Mouse (Mus musculus) midbrain, embryonic 11.5 days (tissue): ENCODE measurements around the gene Prune2. TPM values are rescaled to one million over a fixed set of nuclear protein-coding genes. Genes with fewer than 3 reads are reported as not detected.
A peak's percentile ranks its signal among the peaks of the same experiment; 100 is the strongest.

Source experiments
- ATAC-seq: fragments of 200-750 bp; cut with Nextera tagmentation; 2 replicates; pipeline ENCODE4 v1.8.0; 2017; ENCODE audit warnings: moderate TSS enrichment, moderate library complexity; ENCODE audit not compliant: low FRiP score
- DNase-seq: peaks from one replicate; pipeline ENCODE4 v3.0.0; 2015; ENCODE audit warnings: low spot score; ENCODE audit errors: missing footprints
- H3K27ac ChIP-seq: fragments of 300-500 bp; sonication (generic); 2 replicates; pipeline ENCODE4 v1.5.1; 2014; ENCODE audit warnings: low read depth, low read length
- H3K27me3 ChIP-seq: fragments of 300-500 bp; sonication (generic); 2 replicates; pipeline ENCODE4 v1.6.1; 2014; ENCODE audit warnings: mild to moderate bottlenecking, low read length, moderate library complexity, mixed read lengths; ENCODE audit not compliant: control insufficient read depth, insufficient read depth
- H3K36me3 ChIP-seq: fragments of 300-500 bp; sonication (generic); 2 replicates; pipeline ENCODE4 v1.6.1; 2014; ENCODE audit warnings: mild to moderate bottlenecking, low read length, moderate library complexity, mixed read lengths; ENCODE audit not compliant: control insufficient read depth, insufficient read depth
- H3K4me1 ChIP-seq: fragments of 300-500 bp; sonication (generic); 2 replicates; pipeline ENCODE4 v1.6.1; 2014; ENCODE audit warnings: low read length; ENCODE audit not compliant: control insufficient read depth, insufficient read depth
- H3K4me2 ChIP-seq: fragments of 300-500 bp; sonication (generic); 2 replicates; pipeline ENCODE4 v1.6.1; 2014; ENCODE audit warnings: mild to moderate bottlenecking, moderate library complexity
- H3K4me3 ChIP-seq: fragments of 300-500 bp; sonication (generic); 2 replicates; pipeline ENCODE4 v1.5.1; 2014; ENCODE audit warnings: low read depth, low read length
- H3K9ac ChIP-seq: fragments of 300-500 bp; sonication (generic); 2 replicates; pipeline ENCODE4 v1.6.1; 2014; ENCODE audit warnings: low read length
- H3K9me3 ChIP-seq: fragments of 300-500 bp; sonication (generic); 2 replicates; pipeline ENCODE4 v1.6.1; 2016; ENCODE audit warnings: low read length; ENCODE audit not compliant: control insufficient read depth
- WGBS: fragments of 180-500 bp; shearing (Covaris S2); extraction: QIAGEN DNeasy Blood & Tissue Kit; methylation state at CpG from one replicate; pipeline ENCODE4 v1.1.7; 2014; 5-methylcytosine and 5-hydroxymethylcytosine counted together
- polyA plus RNA-seq: library from polyadenylated mRNA; unstranded; fragments of >200 nt; fragmentation: Nextera tagmentation; extraction: Ambion mirVana; gene quantifications from 2 replicates; pipeline ENCODE4 v1.2.1, GENCODE M21; 2014

The Prune2 gene
- polyA plus RNA-seq, 1 experiment from 2014 or later: 1.6 TPM

DNA sequence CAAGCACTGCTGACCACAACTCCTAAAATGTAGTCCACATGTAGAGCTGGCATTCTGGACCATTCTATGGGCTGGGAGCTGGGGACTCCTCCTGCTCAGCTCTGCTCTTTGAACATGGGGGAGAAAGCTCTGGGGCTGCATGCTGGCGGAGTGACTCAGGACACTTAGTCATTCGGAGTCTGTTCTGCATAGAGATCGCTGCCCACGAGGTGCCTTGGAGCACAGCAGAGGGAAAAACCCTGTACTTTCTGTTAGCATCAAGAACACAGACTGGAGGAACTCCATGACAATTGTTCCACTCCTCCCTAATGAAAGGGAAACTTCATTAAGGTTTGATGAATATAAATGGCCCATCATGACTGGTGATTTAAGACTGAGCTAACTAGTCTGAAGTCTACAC is 68.8 kb downstream of the Prune2 start:
- Histone ChIP-seq H3K9me3 (no peaks in the 10 kb centered on the region), H3K36me3 (no peaks in the 10 kb centered on the region), H3K27ac (no peak overlapping the region), H3K4me1 (peaks cover 5% of the 10 kb centered on the region; the same call in 1 of the 2 replicates), H3K27me3 (no peaks in the 10 kb centered on the region), H3K4me3 (no peak overlapping the region), H3K4me2 (no peak overlapping the region), H3K9ac (no peak overlapping the region)
- 86% methylated on average over 4 of the region's 4 CpGs for WGBS
- ATAC-seq (no peak), DNase-seq (no peak)

DNA sequence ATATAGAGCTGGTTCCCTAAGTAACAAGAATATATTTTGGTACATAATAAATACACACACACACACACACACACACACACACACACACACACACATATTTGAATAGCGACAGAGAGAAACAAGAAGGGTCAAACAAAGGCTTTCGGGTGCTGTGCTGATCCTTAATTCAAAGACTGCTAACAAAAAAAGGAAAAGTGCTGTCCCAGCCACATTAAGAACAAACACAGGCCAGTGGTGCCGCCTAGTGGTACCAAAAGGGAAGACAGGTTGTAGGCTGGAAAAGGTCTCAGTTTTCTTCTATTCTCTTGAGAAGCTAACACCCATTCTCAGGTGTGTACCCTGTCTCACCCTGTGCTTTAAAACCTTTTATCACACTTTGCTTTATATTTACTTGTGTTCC is 74.4 kb downstream of the Prune2 start:
- no peak overlapping the region for H3K9ac ChIP-seq
- ATAC-seq (peak; percentile 72; the same call in 1 of the 2 replicates), DNase-seq (peak; percentile 95)
- no peak overlapping the region for H3K4me3 ChIP-seq
- no peak overlapping the region for H3K27ac ChIP-seq
- H3K36me3 ChIP-seq: no peaks in the 10 kb centered on the region
- H3K27me3 ChIP-seq: no peaks in the 10 kb centered on the region
- peaks cover 5% of the 10 kb centered on the region; the same call in 1 of the 2 replicates for H3K4me1 ChIP-seq
- H3K9me3 ChIP-seq: no peaks in the 10 kb centered on the region
- no peak overlapping the region for H3K4me2 ChIP-seq
- WGBS: 7% methylated on average over 3 of the region's 3 CpGs

DNA sequence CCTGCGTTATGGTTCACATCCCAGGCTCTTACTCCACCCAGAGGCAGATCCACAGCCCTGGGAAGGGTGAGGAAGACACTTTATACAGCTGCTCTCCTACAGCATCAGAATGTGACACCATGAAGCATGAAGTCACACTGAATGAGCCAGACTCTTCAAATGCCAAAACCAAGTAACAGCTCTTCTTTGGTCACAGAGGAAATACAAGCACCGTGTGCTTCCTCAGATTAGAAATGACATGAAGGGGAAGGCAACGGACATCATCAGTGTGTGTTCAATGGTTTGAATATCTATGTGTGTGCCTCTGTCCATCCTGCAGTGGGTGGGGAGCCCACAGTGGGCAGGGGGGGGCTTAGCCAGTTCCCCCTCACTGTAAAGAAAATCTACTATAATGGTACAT is 76.4 kb downstream of the Prune2 start:
- Histone ChIP-seq H3K4me2 (no peak overlapping the region), H3K27ac (no peak overlapping the region), H3K9me3 (no peaks in the 10 kb centered on the region), H3K4me3 (no peak overlapping the region), H3K9ac (no peak overlapping the region), H3K27me3 (no peaks in the 10 kb centered on the region), H3K36me3 (no peaks in the 10 kb centered on the region), H3K4me1 (peaks cover 5% of the 10 kb centered on the region; the same call in 1 of the 2 replicates)
- no peak for ATAC-seq
- WGBS: 78% methylated on average over 3 of the region's 3 CpGs
- no peak for DNase-seq

DNA sequence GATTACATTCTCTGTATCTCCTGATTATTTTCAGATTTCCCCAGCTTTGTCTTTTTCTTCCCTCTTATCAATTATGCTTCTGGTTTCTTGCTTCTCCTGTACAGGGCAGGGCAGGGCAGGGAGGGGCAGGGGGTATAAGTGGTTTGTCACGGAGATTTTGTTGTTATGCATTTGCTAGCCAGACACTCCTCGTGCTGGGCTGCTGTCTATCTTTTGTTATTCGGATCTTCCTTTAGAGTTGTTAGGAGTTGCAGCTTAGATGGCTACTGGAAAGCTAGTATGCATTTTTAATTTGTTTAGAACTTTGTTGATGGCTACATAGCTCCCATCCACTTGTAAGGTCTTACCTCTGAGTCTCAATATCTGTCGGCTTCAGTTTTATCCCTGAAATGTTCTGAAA is 91.0 kb downstream of the Prune2 start:
- ATAC-seq (no peak), DNase-seq (no peak)
- Histone ChIP-seq H3K4me1 (no peaks in the 10 kb centered on the region), H3K27ac (no peak overlapping the region), H3K4me2 (no peak overlapping the region), H3K27me3 (no peaks in the 10 kb centered on the region), H3K9ac (no peak overlapping the region), H3K9me3 (no peaks in the 10 kb centered on the region), H3K4me3 (no peak overlapping the region), H3K36me3 (no peaks in the 10 kb centered on the region)
- WGBS: 73% methylated on average over 4 of the region's 4 CpGs

DNA sequence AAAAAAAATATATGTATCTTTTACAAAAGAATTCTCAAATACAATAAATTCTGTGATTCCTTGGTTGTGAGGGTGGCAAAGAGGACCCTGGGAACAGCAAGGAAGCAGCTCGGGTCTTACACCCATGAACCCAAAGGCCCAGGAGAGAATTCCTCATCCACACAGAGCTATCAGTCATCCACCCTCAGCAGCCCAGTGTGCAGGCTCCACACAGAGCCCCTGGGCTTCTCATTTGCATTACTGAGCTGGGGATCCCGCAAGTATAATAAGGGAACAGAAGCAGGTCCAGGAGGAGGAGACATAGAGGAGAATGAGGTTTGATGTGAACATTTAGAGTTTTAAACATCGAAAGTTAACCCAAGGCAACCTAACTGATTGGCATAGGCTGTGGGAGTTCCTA is 100.0 kb downstream of the Prune2 start:
- no peak for ATAC-seq
- no peaks in the 10 kb centered on the region for H3K36me3 ChIP-seq
- WGBS: 33% methylated on average over 3 of the region's 3 CpGs

DNA sequence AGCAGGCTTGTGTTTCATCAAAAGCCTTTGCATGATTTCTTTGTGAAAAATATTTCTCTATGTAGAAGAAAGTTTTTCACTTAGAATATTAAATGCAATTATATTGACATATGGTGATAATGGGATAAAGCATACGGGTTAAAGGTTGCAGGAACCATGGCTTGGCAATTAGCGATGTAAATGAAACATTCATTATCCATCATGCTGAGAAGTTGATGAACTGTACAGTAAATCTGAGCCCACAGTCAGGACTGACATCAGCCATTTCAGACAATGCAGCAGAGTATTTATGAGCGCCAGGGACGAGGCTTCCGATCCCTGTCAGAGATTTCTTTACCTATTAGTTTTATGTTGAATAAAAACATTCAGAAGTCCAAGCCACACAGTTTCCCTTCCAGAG is 104.2 kb downstream of the Prune2 start:
- H3K36me3 ChIP-seq: no peaks in the 10 kb centered on the region
- H3K4me2 ChIP-seq: no peak overlapping the region
- no peak overlapping the region for H3K4me3 ChIP-seq
- no peak for DNase-seq
- H3K4me1 ChIP-seq: no peaks in the 10 kb centered on the region
- H3K9ac ChIP-seq: no peak overlapping the region
- no peak overlapping the region for H3K27ac ChIP-seq
- no peak for ATAC-seq
- H3K27me3 ChIP-seq: no peaks in the 10 kb centered on the region
- no peaks in the 10 kb centered on the region for H3K9me3 ChIP-seq
- WGBS: 95% methylated on average over 5 of the region's 5 CpGs

More for the DNA sequence above, 100.0 kb downstream of the Prune2 start:
- no peak for DNase-seq
- H3K4me1 ChIP-seq: no peaks in the 10 kb centered on the region
- no peak overlapping the region for H3K4me3 ChIP-seq
- H3K9ac ChIP-seq: no peak overlapping the region
- H3K27ac ChIP-seq: no peak overlapping the region
- no peaks in the 10 kb centered on the region for H3K9me3 ChIP-seq
- no peaks in the 10 kb centered on the region for H3K27me3 ChIP-seq
- no peak overlapping the region for H3K4me2 ChIP-seq

DNA sequence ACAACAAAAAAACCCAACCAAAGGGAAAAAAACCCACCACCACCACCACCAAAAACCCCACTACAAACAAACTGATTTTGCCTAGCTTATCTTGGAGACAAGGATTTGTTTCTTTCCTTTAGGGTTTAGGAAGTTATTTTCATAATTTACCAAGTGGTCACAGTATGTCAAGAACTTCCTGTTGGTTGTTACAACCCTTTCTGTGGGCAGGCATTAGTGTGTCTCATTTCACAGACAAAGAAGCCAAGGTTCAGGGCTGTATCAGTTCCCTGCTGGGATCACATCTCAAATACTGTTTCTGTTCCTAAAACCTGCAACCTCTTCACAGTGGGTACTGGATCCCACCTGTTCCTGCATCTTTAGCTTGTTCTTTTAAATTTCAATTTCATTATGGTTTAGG is 108.5 kb downstream of the Prune2 start:
- no peaks in the 10 kb centered on the region for H3K9me3 ChIP-seq
- no peaks in the 10 kb centered on the region for H3K4me1 ChIP-seq
- DNase-seq (no peak), ATAC-seq (no peak)
- no peak overlapping the region for H3K9ac ChIP-seq
- no peak overlapping the region for H3K4me3 ChIP-seq
- no peak overlapping the region for H3K4me2 ChIP-seq
- no peak overlapping the region for H3K27ac ChIP-seq
- no peaks in the 10 kb centered on the region for H3K36me3 ChIP-seq
- H3K27me3 ChIP-seq: no peaks in the 10 kb centered on the region

DNA sequence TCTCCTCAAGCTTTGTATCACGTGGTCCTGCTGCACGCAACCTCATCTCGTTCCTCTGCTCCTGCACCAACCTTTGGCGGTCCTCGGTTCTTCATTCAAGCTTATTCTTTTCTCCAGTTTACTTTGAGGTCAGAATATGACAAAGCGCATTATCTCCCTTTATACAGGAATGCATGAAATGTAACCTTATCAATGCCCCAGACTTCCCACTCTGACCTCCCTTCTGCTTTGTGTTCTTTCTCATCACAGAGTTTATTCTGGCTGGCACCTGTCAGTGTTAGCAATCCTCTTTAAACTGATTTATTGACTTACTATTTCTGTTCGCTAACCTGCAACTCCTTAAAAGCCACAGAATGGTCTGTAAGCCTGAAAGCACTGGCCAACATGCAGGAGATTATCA is 113.1 kb downstream of the Prune2 start:
- no peak overlapping the region for H3K4me2 ChIP-seq
- H3K9me3 ChIP-seq: no peaks in the 10 kb centered on the region
- no peak overlapping the region for H3K4me3 ChIP-seq
- H3K9ac ChIP-seq: no peak overlapping the region
- no peaks in the 10 kb centered on the region for H3K4me1 ChIP-seq
- WGBS: 84% methylated on average over 7 of the region's 7 CpGs
- H3K36me3 ChIP-seq: no peaks in the 10 kb centered on the region
- H3K27me3 ChIP-seq: no peaks in the 10 kb centered on the region
- ATAC-seq: no peak
- DNase-seq: peak; percentile 6
- H3K27ac ChIP-seq: no peak overlapping the region

DNA sequence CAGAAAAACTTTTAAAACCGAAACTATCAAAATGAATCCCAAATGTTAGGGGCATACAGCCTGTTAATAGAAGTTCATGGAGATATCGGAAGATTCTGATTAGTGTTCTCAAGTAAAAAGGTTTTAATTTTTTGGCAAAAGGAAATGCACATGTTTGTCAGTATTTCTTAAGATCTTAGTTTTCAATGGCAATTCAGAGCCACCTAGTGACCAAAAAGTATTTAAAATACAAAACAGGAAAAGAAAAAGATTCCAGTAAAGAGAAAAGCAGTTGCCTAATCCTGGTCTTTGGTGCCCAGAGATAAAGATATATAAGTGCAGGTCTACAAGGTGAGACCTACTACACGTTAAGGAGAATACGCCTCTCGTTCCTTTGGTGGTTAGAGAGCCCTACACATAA is 115.3 kb downstream of the Prune2 start:
- H3K27ac ChIP-seq: no peak overlapping the region
- no peak overlapping the region for H3K4me2 ChIP-seq
- no peak overlapping the region for H3K9ac ChIP-seq
- WGBS: 88% methylated on average over 5 of the region's 5 CpGs
- H3K36me3 ChIP-seq: no peaks in the 10 kb centered on the region
- ATAC-seq: no peak
- H3K4me3 ChIP-seq: no peak overlapping the region
- no peaks in the 10 kb centered on the region for H3K4me1 ChIP-seq
- peak; percentile 69 for DNase-seq
- no peaks in the 10 kb centered on the region for H3K27me3 ChIP-seq
- H3K9me3 ChIP-seq: no peaks in the 10 kb centered on the region

DNA sequence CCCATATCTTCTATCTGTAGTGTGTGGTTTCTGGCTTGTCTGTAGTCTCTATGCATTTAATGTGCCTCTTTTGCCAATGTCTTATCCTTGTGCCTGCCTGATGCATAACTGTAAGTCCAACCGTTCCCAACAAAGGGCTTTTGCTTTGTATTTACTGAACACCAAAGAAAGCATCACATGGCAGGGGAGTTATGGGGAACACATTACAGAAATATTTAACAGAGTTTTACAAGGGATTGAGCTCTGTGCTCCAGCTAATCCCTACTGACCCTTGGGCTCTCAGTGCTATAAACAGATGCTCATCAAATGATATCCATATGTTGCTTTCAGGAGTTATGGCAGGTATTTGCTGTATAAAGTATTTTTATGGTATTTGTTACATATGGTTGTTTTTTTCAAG is 116.3 kb downstream of the Prune2 start:
- Histone ChIP-seq H3K9ac (no peak overlapping the region), H3K9me3 (no peaks in the 10 kb centered on the region), H3K27me3 (no peaks in the 10 kb centered on the region), H3K4me3 (no peak overlapping the region), H3K4me1 (no peaks in the 10 kb centered on the region), H3K27ac (no peak overlapping the region), H3K36me3 (no peaks in the 10 kb centered on the region), H3K4me2 (no peak overlapping the region)
- ATAC-seq: no peak
- WGBS: 84% methylated on average over 1 of the region's 1 CpGs
- DNase-seq: no peak
